Mouse (Mus musculus) bone marrow, adult 2 months (tissue): ENCODE measurements around the gene Tmem270.

Source experiments
- CTCF ChIP-seq: fragments of 200-500 bp; IDR thresholded peaks from 2 replicates; pipeline ENCODE4 v1.5.1; 2011; ENCODE audit warnings: low read length, control low read depth; ENCODE audit not compliant: control insufficient read depth, insufficient read depth
- POLR2A ChIP-seq: fragments of 200-500 bp; IDR thresholded peaks from 2 replicates; pipeline ENCODE4 v1.6.1; 2011; ENCODE audit warnings: low read depth, mild to moderate bottlenecking, control low read depth, low read length, borderline replicate concordance; ENCODE audit not compliant: control insufficient read depth

- TF ChIP-seq CTCF (no peak), POLR2A (no peak)
Measured at GRCm38 (mm10) chr5:134865158-134865557, 41.4 kb downstream of the Tmem270 start.
